Mouse (Mus musculus) cortical plate, adult 2 months (tissue): ENCODE measurements around the gene Sbf2.

Experiments used
- CTCF ChIP-seq: fragments of 200-500 bp; IDR thresholded peaks from 2 replicates; pipeline ENCODE4 v1.5.1; 2011; ENCODE audit warnings: mild to moderate bottlenecking, control low read depth, low read length; ENCODE audit not compliant: insufficient read depth; ENCODE audit errors: extremely low read depth
- POLR2A ChIP-seq: fragments of 200-500 bp; IDR thresholded peaks from 2 replicates; pipeline ENCODE4 v1.6.1; 2011; ENCODE audit warnings: mild to moderate bottlenecking, low read length, control low read depth; ENCODE audit not compliant: insufficient read depth; ENCODE audit errors: extremely low read depth

GRCm38 (mm10) chr7:110584159-110584558, 30.6 kb downstream of the Sbf2 start:
- TF ChIP-seq CTCF (no peak), POLR2A (no peak)
